Mouse (Mus musculus) kidney, embryonic 14.5 days (tissue): Measurements from ENCODE around the gene Rbm3. TPM values are rescaled to one million over a fixed set of nuclear protein-coding genes. Genes with fewer than 3 reads are reported as not detected.

ENCODE experiments used
- polyA plus RNA-seq: library from polyadenylated mRNA; unstranded; fragments of >200 nt; fragmentation: Nextera tagmentation; extraction: Ambion mirVana; gene quantifications from 2 replicates; pipeline ENCODE4 v1.2.1, GENCODE M21; 2014

The Rbm3 gene
- polyA plus RNA-seq, 1 experiment from 2014 or later = 606 TPM

Other genes starting within 250 kb of the Rbm3 start
- gene Pqbp1, start 246.6 kb downstream of the Rbm3 start, polyA plus RNA-seq = 102 and 113 TPM in 2 replicates
- gene Timm17b, start 246.5 kb downstream of the Rbm3 start, polyA plus RNA-seq = 173 and 218 TPM in 2 replicates
- gene Gm10491, start 238.0 kb downstream of the Rbm3 start, polyA plus RNA-seq = not detected in 2 replicates
- not detected in 2 replicates for gene Gm10490, start 236.3 kb downstream of the Rbm3 start, polyA plus RNA-seq
- gene Pcsk1n, start 226.1 kb downstream of the Rbm3 start, polyA plus RNA-seq = 0.09 and 0.14 TPM in 2 replicates
- gene Eras, start 217.3 kb downstream of the Rbm3 start, polyA plus RNA-seq = not detected in 2 replicates
- gene Hdac6, start 198.0 kb downstream of the Rbm3 start, polyA plus RNA-seq = 28.7 and 51.3 TPM in 2 replicates
- gene Gata1, start 167.8 kb downstream of the Rbm3 start, polyA plus RNA-seq = 0.49 and 0.53 TPM in 2 replicates
- not detected in 2 replicates for gene Glod5, start 127.4 kb downstream of the Rbm3 start, polyA plus RNA-seq
- gene Suv39h1, start 71.1 kb downstream of the Rbm3 start, polyA plus RNA-seq = 52.0 and 79.3 TPM in 2 replicates
- gene Was, start 55.4 kb downstream of the Rbm3 start, polyA plus RNA-seq = 0.27 and 0.51 TPM in 2 replicates
- gene Wdr13, start 13.0 kb downstream of the Rbm3 start, polyA plus RNA-seq = 19.3 and 21.3 TPM in 2 replicates
- 9.3 and 12.1 TPM in 2 replicates for gene Tbc1d25, start 30.3 kb upstream of the Rbm3 start, polyA plus RNA-seq
- 20.8 and 37.6 TPM in 2 replicates for gene Ebp, start 47.6 kb upstream of the Rbm3 start, polyA plus RNA-seq
- 7.1 and 8.1 TPM in 2 replicates for gene Porcn, start 60.6 kb upstream of the Rbm3 start, polyA plus RNA-seq
- gene Ftsj1, start 106.5 kb upstream of the Rbm3 start, polyA plus RNA-seq = 35.6 and 42.0 TPM in 2 replicates
- 1.3 and 2.5 TPM in 2 replicates for gene Slc38a5, start 125.3 kb upstream of the Rbm3 start, polyA plus RNA-seq
- not detected in 2 replicates for gene Ssxb10, start 181.5 kb upstream of the Rbm3 start, polyA plus RNA-seq
- not detected in 2 replicates for gene Ssxb9, start 221.1 kb upstream of the Rbm3 start, polyA plus RNA-seq